In the genomic region with DNA sequence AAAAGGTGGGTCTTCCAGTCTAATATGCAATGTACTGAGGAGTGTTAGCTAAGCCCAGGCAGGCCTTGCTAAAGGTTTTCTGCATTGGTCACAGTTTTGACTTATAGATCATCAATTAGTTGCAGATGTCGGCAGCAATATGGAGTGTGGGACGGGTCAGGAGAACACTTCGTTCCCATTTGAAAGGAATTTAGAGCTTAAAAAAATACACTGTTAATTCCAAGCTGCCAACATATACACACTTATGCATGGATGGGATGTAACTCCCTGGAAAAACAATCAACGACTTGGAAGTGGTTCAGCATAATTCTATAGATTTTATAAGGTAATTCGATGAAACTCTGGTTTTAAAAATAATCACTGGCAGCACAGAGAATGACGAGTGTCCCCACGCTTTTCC, we compare ENCODE assay signal across 26 mouse cellular contexts.
"Had no signal": no experiment of that assay in that cellular context is flagged by ENCODE, and none has a peak within 500 bp of the region (broad histone marks: within the 10 kb centered on the region; RNA-seq: fewer than 3 reads in every experiment).

No protein-coding gene starts in this region.

- ATAC-seq: hindbrain, embryonic 16.5 days; inflammation-experienced regulatory T-cells, adult 6 months; intestine, embryonic 15.5 days; intestine, postnatal 0 days; liver, postnatal 0 days had no signal

- H3K27me3 ChIP-seq: heart, embryonic 12.5 days; intestine, embryonic 15.5 days; limb, embryonic 12.5 days; liver, embryonic 13.5 days; liver, embryonic 15.5 days had no signal

- H3K27ac ChIP-seq: gastrocnemius, adult 2 months; heart, embryonic 10.5 days; hindbrain, embryonic 14.5 days; intestine, embryonic 15.5 days; limb, embryonic 12.5 days; liver, embryonic 13.5 days; liver, embryonic 15.5 days had no signal

- H3K36me3 ChIP-seq: heart, embryonic 10.5 days; heart, embryonic 12.5 days; intestine, embryonic 15.5 days; limb, embryonic 12.5 days; liver, embryonic 13.5 days; liver, embryonic 15.5 days had no signal

- H3K9ac ChIP-seq: heart, embryonic 12.5 days; hindbrain, embryonic 14.5 days; intestine, embryonic 15.5 days; limb, embryonic 12.5 days; liver, embryonic 13.5 days; liver, embryonic 15.5 days; liver, postnatal 0 days had no signal

- DNase-seq: gastrocnemius, adult 2 months; gastrocnemius, postnatal 10 days; gastrocnemius, postnatal 25 days; heart, adult 18-20 months; heart, postnatal 10 days; kidney, adult 18-20 months; kidney, adult 8-10 months; kidney, postnatal 10 days; kidney, postnatal 25 days; kidney, postnatal 4 days; layer of hippocampus, adult 9-11 months; layer of hippocampus, postnatal 36 days; left cerebral cortex, postnatal 4 days; liver; liver, embryonic 13.5 days; liver, postnatal 0 days had no signal

- H3K4me2 ChIP-seq: heart, embryonic 12.5 days; hindbrain, embryonic 14.5 days; intestine, embryonic 15.5 days; limb, embryonic 12.5 days; liver, embryonic 11.5 days; liver, embryonic 13.5 days; liver, embryonic 15.5 days had no signal

- H3K4me1 ChIP-seq: heart, embryonic 12.5 days; intestine, embryonic 15.5 days; liver, embryonic 13.5 days; liver, embryonic 15.5 days had no signal

- H3K9me3 ChIP-seq: heart, embryonic 12.5 days; intestine, embryonic 15.5 days; limb, embryonic 12.5 days; liver, embryonic 13.5 days; liver, embryonic 15.5 days had no signal

- H3K4me3 ChIP-seq: gastrocnemius, adult 2 months; heart, embryonic 10.5 days; heart, embryonic 12.5 days; intestine, embryonic 15.5 days; limb, embryonic 12.5 days; liver, embryonic 13.5 days; liver, embryonic 15.5 days had no signal
